Mouse (Mus musculus): ENCODE results near the gene Nova2.

The Nova2 gene

DNA sequence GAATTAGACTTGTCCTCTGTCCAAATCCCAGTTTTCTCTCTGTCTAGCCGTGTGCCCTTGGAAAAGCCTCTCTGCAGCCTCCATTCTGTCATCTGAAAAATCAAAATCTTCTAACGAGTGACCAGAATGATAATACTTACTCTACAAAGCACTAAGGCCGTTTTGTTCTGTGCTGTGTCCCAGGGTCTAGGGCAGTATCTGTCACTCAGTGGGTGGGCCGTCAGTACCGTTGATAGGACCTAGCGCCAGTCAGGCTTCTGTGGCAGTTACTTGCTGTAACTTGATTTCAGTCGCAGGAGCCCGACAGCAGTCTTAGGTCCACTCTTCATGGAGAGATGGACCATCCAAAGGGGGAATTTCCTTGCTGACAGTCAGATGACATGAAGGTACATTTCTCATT lies 1.4 kb upstream of the Nova2 start:
- no peak for DNase-seq (ENCODE audit: low spot score)

DNA sequence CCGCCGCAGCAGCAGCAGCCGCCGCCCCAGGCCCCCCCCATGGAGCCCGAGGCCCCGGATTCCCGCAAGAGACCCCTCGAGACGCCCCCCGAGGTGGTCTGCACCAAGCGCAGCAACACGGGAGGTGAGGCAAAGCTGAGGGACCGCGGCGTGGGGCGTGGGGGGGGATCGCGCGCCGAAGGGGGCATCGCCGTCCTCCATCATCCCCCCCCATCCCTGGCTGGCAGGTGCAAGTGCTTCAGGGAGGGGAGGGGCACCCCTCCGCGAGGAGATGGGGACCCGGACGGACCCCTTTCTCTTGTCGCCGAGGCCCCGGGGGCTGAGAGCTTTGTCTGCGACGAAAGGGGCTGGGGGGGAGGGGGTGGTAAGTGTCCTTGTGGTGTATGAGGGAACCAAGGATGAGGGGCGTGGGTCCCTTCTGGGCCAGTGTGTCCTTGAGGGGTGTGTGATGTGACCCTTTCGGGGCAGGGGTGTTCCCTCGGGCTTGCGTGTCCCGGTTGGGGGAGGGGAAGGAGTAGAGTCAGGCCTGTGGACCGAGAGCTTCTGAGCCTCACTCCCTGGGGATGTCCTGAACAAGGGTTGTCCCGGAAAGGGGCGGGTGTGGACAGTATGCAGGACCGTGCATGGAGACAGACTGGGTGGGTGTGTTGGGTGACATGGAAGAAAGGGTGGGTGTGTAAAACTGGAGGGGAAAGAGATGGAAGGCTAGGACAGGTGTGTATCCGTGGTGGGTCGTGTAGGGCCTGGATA lies 528 bp downstream of the Nova2 start:
- no peak for DNase-seq (ENCODE audit: low spot score)

DNA sequence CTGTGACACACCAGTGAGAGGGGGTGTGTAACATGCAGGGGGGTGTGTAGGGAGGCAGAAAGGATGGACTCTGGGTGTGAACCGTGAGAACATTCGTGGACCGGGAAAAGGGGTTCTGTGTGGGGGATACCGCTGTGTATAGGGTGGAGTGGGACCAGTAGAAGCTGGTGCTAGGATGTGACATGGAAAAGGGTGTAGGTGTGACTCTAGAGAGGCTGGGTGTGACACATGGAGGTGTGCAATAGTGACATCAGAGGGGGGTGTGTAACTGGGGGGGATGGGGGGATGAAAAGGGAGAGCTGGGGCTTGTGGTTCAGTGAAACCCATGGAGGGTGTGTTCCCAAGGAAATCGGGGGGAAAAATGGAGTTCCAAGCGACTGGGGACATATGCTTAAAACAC lies 1.2 kb downstream of the Nova2 start:
- DNase-seq (ENCODE audit: low spot score) = no peak

DNA sequence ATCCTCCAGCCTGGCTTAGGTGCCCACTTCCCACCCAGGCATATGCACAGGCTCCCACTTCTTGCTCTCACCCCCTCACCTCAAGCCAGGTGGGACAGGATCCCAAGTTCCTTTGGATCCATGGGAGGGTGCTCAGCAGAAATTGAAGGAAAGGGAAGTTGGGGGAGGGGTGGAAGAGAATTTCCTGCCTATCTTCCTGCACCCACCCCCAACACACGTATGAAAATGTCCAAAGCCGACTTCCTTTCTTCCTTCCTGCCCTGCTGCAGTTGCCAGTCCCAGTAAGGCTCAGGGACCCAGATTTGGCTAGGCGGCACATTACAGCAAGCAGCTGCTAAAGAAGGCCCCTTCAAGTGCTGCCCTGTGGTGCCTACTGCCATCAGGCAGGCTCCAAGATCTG lies 2.1 kb downstream of the Nova2 start:
- DNase-seq (ENCODE audit: low spot score) = no peak

DNA sequence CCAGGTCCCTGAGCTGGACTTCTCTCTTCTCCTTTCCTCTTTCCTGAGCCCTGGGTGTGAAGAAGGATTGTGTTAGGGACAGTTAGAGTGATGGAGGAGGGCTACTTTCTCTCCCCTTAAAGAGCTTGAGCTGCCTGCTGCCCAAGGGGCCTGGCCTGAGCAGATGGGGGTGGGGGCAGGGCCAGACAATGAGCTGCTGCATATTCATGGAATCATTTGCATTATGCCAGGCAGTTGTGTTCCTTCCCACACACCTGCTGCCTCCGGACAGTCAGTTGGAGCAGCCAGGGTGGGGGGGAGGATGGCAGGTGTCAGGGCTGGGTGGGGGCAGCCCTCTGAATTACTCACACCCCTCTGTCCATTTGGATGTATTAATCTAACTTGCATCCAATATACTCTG lies 16.7 kb downstream of the Nova2 start:
- DNase-seq (ENCODE audit: low spot score) = no peak

DNA sequence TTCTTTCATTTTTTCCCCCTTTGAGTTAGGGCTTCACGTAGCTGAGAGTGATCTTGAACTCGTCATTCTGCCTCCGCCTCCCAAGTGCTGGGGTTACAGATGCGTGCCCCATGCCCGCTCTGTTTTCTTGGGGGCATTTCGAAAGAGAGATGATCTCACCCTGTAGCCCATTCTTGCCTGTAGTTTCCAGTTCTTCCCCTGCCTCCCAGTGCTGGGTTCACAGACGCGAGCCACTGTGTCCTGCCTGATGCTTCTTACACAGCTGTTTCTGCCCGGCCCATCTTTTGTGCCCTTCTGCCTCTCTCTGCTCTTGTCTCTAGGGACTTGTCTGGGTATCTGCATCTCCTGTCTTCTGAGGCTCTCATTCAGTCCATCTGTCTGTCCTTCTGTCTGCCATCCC lies 17.1 kb downstream of the Nova2 start:
- DNase-seq (ENCODE audit: low spot score) = no peak

DNA sequence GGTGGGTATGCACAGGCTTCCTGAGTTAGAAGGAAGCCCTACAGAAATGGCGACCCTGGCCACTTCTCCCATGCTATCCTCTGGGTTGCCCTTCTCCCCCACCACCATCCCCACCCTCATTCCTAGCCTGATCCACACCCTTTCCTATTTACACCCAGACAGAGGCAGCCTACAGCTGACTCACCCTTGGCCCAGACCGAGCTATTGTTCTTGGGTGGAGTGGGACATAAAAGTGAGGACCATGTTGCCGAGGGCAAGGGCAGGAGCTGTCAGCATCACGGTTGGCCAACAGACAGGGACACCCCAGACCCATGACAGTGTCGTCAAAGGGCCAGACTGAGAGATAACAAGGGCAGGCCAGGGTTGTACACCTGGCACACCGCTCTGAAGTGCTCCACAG lies 22.5 kb downstream of the Nova2 start:
- DNase-seq (ENCODE audit: low spot score) = no peak

DNA sequence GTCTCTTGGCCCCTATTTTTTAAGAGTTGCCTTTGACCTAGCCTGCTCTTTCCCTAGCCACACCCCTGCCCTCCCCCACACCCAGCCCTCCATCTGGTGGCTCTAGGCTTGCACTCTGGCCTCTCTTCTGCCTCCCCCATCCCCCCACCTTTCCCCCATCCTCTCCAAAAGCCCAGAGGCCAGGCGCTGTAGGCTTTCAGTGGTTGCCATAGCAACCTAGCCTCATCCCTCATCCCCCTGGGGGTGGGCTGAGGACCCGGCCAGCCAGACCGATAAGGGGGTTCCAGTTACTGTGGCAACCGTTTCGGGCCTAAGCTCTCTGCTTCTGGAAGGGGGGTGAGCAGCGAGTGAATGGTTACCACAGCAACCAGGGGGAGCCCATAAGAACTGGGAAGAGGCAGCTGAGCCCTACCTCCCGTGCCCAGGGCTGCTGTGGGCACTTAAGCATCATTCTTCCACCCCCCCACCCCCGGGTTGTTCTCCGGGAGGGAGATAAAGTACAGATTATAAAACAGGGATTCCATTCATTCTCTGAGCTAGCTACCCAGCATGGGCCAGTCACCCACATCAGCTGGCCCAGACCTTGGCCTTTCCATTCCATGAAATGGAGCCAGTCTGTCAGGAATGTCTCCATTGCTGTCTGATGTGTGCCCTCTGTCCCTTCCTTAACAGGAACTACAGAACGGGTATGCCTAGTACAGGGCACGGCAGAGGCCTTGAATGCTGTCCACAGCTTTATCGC lies 24.3 kb downstream of the Nova2 start:
- no peak for DNase-seq (ENCODE audit: low spot score)

DNA sequence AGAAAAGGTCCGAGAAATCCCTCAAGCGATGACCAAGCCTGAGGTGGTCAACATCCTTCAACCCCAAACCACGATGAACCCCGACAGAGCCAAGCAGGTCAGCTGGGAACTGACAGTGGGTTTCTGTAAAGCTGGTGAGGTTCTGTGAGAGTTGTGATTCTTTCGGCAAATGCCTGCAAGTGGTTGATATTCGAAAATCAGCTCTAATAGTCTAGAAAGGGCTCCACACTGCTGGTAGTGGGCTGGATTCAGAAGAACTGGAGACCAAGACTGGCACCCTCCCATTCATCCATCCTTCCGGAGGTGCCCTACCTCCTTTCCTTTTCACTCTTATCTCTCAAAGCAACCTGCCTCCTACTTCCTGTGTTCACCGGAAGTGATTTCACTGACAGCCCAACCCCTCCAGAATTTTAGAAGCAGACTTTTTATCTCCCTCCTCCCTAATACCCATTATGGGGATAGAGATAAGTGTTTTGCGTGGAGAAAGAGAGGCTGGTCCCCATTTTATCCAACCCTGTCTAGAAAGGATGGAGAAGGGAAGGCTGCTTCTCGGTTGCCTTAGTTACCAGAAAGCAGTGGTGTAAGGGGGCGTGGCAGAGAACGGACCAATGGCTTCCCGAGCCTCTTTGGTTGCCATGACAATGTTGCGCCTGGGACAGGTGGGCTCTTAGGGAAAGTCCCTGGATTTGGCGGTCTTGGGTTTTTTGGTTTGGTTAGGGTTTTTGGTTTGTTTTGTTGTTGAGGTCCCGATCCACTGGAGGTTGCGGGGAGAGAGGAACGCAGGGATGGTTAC lies 25.0 kb downstream of the Nova2 start:
- DNase-seq (ENCODE audit: low spot score) = no peak

DNA sequence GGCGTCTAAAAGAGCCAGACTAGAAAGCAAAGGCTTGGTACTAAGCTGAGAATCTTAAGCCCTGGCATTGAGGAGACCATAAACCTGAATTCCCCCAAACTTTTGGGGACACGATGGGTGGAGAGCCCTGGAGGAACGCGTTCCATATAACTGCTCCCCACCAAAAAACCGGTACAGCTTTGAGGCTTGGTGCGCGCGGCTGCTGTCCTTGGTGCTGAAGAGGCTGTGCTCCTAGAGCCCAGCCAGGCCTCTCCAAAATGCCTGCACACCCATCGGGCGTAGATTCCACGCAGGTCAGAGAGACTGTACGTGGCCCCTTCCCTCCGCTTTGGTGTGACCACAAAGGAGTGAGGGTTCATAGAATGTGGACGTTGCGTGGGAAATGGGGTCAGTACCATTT lies 25.7 kb downstream of the Nova2 start:
- peak; percentile 47 for DNase-seq (ENCODE audit: low spot score)

DNA sequence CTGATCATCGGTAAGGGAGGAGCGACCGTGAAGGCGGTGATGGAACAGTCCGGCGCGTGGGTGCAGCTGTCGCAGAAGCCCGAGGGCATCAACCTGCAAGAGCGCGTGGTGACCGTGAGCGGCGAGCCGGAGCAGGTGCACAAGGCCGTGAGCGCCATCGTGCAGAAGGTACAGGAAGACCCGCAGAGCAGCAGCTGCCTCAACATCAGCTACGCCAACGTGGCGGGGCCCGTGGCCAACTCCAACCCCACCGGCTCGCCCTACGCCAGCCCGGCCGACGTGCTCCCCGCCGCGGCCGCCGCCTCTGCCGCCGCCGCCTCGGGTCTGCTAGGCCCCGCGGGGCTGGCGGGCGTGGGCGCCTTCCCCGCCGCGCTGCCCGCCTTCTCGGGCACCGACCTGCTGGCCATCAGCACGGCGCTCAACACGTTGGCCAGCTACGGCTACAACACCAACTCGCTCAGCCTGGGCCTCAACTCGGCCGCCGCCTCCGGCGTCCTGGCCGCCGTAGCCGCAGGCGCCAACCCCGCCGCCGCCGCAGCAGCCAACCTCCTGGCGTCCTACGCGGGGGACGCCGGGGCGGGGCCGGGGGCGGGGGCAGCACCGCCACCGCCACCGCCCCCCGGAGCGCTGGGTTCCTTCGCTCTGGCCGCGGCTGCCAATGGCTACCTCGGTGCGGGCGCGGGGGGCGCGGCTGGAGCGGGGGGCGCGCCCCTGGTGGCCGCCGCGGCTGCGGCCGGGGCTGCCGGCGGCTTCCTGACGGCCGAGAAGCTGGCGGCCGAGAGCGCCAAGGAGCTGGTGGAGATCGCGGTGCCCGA lies 32.1 kb downstream of the Nova2 start:
- peak; percentile 57 for DNase-seq (ENCODE audit: low spot score)

DNA sequence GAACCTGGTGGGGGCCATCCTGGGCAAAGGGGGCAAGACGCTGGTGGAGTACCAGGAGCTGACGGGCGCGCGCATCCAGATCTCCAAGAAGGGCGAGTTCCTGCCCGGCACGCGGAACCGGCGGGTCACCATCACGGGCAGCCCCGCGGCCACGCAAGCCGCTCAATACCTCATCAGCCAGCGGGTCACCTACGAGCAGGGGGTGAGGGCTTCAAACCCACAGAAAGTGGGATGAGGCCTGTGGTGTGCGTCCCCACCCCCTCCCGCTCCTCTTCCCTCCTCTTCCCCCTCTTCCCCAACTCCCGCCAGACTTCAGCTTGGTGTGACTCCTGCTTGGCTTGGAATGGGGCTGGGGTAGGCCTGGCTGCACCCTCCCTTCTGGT lies 32.7 kb downstream of the Nova2 start:
- peak; percentile 5 for DNase-seq (ENCODE audit: low spot score)

DNA sequence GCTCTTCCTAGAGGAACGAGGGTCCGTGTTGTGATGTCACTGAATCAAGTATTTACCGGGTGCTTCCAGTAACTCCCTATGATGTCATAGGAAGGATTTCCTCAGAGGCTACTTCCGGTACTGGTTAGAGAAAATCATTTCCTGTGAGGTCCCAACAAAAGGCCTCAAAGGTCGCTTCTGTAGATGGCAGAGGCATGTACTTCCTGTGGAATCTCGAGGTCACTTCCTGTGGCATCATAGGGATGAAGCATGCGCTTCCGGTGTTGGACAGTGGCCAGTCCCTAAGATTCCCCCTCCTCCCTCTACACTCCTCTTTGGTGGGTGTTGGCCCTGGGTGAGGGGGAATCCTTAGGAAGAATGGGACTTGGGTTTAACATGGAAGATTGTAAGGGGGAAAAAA lies 33.8 kb downstream of the Nova2 start:
- DNase-seq (ENCODE audit: low spot score) = no peak

DNA sequence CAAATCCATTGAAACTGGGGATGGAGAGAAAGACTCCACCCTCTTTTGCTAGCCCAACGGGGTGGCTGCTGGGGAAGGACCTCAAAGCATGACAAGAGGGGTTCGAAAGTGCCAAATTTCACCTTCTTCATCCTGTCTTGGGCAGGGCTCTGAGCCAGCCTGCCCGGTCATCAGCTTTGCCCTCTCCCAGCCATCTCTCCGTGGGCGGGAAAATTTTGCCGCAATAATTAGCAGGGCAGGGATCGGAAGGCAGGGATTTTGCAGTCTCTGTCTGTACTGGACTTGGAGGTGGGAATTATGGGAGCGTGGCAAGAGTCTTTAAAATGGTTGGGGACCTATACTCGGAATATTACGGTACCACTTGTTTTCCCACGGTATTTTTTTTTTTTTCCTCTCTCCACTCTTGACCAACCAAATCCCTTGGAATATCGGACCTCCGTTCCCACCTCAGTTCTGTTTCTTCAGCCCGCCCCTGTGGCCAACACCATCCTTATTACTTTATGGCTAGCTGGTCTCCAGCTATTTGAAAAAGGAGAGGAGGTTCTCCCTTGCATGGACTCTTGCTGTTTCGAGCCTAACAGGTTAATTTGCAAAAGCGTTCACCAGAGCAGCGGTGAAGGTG lies 36.6 kb downstream of the Nova2 start:
- no peak for DNase-seq (ENCODE audit: low spot score)

DNA sequence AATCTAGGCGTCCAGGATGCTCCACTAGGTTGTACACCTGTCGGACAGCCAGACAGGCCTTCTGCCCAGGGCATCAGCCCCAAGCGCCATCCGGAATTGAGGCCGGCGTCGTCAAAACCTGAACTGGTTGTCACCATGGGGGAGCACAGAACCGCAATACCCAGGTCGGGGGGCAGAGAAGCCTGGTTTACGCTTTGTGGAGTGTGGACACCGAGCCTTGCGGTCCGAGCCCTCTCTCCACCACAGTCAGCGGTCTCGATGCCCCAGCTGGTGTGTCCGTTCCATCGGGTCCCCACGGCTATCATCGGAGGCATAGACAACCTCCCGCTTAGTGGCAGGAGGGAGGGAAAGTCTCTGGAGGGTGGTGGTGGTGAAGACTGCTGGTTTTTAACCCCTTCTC lies 37.1 kb downstream of the Nova2 start:
- DNase-seq (ENCODE audit: low spot score) = no peak

DNA sequence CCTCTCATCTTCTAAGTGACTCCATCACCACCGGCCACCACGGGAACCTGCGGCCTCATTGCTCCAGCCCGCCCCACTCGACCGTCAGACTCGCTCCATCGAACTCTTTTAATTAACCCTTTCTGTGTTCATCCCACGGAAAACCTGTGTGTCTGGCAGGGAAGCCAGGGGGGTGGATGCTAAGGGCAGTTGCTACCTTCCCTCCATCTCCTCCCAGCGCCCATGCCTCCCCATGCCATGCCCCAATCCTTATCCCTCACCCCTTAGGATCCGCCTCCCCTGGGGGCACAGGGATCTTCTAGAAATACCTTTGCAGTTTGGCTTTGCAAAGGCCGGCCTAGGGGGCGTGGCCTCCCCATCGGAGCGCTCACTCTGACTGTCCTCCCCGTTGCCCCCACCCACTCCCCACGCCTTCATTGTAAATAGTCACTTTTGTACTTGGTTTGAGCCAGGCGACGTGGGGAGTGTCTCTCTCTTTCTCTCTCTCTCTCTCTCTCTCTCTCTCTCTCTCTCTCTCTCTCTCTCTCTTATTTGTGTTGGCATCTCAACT lies 37.7 kb downstream of the Nova2 start:
- no peak for DNase-seq (ENCODE audit: low spot score)

DNA sequence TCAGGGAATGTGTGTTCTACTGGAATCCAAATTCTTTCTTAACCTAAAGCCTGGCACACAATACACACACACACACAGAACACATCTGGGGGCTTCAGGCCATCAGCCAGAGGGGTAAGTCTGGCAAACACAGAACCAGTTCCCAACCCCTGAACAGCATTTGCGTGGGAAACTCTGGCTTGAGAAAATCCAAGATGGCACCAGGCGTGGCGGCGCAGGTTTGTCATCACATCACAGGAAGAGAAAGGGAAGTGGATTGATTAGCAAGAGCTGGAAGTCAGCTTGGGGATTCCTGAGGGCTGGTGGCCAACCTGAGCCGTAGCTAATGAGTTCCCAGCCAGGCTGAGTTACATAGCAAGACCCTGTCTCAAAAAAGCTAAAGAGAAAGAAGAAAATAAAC lies 39.6 kb downstream of the Nova2 start:
- DNase-seq (ENCODE audit: low spot score) = no peak

DNA sequence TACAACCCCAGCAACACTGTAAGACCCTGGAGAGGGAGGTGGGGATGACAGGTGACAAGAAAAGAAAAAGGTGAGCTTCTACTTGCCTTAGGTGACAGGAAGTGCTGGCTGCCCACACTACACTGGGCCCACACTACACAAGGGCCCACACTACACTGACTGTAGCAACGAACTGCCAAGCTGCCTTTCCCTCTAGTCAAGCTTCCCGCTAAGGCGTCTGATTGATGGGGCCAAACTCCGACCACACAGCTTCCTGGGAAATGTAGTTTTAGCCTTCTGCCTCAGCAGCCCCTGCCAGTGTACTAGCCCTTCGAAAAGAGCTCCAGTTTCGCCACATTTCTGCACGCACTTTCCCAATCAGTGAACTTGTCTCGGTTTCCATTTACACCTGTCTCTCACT lies 41.9 kb downstream of the Nova2 start:
- DNase-seq (ENCODE audit: low spot score) = no peak

DNA sequence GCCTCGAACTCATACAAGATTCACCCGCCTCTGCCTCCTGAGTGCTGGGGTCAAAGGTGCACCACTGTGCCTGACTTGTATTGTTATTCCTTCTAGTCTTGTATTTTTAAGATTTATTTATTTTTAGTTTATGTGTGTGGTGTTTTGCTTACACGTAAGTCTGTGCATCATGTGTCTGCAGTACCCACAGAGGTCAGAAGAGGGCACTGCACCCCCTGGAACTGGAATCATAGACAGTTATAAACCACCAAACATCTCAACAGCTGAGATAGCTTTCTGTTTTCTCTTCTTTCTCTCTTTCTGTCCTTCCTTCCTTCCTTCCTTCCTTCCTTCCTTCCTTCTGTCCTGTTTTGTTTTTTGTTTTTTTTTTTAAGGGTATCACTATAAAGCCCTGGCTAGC lies 45.3 kb downstream of the Nova2 start:
- no peak for DNase-seq (ENCODE audit: low spot score)

DNA sequence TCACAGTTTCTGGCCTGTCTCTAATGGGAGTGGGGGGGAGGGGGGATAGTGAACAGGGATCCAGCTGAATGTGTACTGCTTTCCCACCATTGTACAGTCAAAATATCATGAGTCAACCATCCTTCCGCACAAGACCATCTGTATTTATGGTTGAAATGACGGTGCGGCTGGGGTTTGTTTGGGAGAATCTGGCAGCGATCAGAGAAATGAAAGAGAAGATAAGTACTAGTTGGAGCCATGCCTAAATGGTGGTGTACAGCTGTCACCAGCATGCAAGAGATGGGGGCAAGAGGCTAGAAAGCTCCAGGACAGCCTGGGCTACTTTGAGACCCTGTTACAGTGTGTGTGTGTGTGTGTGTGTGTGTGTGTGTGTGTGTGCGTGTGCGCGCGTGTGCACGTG lies 52.7 kb downstream of the Nova2 start:
- no peak for DNase-seq (ENCODE audit: low spot score)

DNA sequence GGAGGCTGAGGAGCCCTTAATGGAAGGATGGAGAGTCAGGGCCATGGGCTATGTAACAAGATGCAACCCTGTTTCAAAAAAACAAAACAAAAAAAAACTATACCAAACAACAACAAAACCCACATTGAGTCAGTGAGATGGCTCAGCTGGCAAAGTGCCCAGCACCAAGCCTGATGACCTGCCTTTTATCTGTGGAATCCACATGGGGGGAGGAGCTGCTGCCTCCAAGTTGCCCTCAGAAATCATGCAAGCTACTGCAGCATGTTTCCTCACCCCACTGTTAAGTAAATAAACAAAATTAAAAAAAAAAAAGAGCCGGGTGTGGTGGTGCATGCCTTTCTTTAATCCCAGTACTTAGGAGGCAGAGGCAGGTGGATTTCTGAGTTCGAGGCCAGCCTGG lies 60.8 kb downstream of the Nova2 start:
- DNase-seq (ENCODE audit: low spot score) = no peak

DNA sequence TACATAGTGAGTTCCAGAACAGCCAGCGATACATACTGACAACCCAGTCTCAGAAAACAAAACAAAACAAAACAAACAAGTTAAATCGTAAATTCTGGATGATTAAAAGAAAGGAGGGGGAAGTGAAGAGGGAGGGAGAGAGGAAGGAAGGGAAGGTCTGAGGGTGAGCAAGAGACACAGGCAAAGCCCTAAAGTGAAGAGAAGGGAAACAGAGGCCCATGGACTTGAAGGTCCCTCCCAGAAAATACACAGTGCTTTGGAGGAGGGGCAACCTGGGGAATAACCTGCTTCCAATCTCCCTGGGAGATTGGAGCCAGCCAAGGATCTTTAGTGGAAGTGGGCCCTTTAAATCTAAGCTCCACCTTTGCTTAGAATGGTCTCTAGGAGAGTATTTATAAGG lies 61.4 kb downstream of the Nova2 start, which contains the start of gene Nanos2:
TSS of gene Nanos2 (plus strand) at position 301 of the 400 bp plus-strand sequence.
- DNase-seq (ENCODE audit: low spot score) = no peak
